Mouse (Mus musculus) C2C12 (cell line): ENCODE data around the gene Sco1. TPM values are rescaled to one million over a fixed set of nuclear protein-coding genes. Genes with fewer than 3 reads are reported as not detected.
"Not testable (repeated sequence)": the region's sequence is repeated elsewhere in the genome, so short reads cannot be mapped to it uniquely, and the experiment has no call there.

Source experiments
- H3K27me3 ChIP-seq: one replicate; pipeline ENCODE4 v1.6.1; 2011; ENCODE audit not compliant: control insufficient read depth, insufficient read depth, insufficient read length
- H3K36me3 ChIP-seq: one replicate; pipeline ENCODE4 v1.6.1; 2011; ENCODE audit not compliant: control insufficient read depth, insufficient read depth
- H3K4me3 ChIP-seq: one replicate; pipeline ENCODE4 v1.5.1; 2011; ENCODE audit warnings: mild to moderate bottlenecking, control low read depth; ENCODE audit not compliant: poor library complexity, insufficient read depth, severe bottlenecking
- H3K79me2 ChIP-seq: one replicate; pipeline ENCODE4 v1.6.1; 2011; ENCODE audit not compliant: control insufficient read depth, insufficient read depth
- H3K79me3 ChIP-seq: one replicate; pipeline ENCODE4 v1.6.1; 2011; ENCODE audit warnings: low read depth, control low read depth
- H3ac ChIP-seq: one replicate; pipeline ENCODE3; 2011; ENCODE audit warnings: low read depth; ENCODE audit not compliant: control insufficient read depth, insufficient read length
- CEBPB ChIP-seq: IDR thresholded peaks from one replicate; pipeline ENCODE4 v1.6.1; 2011; ENCODE audit warnings: low read depth, mild to moderate bottlenecking, control low read depth, moderate library complexity
- CTCF ChIP-seq: IDR thresholded peaks from one replicate; pipeline ENCODE4 v1.5.1; 2011; ENCODE audit not compliant: control insufficient read depth, insufficient read depth, insufficient read length
- FOSL1 ChIP-seq: IDR thresholded peaks from one replicate; pipeline ENCODE4 v1.8.0; 2011; ENCODE audit warnings: mild to moderate bottlenecking, low read length; ENCODE audit not compliant: poor library complexity, insufficient read depth, severe bottlenecking
- MAX ChIP-seq: IDR thresholded peaks from one replicate; pipeline ENCODE4 v1.6.1; 2011; ENCODE audit warnings: mild to moderate bottlenecking, control low read depth
- MYOD1 ChIP-seq: IDR thresholded peaks from one replicate; pipeline ENCODE4 v1.6.1; 2011; ENCODE audit warnings: low read depth; ENCODE audit not compliant: control insufficient read depth, insufficient read length
- MYOG ChIP-seq: IDR thresholded peaks from one replicate; pipeline ENCODE4 v1.6.1; 2011; ENCODE audit not compliant: control insufficient read depth, insufficient read length; ENCODE audit errors: extremely low read depth
- USF1 ChIP-seq: IDR thresholded peaks from one replicate; pipeline ENCODE4 v1.6.1; 2011; ENCODE audit warnings: low read depth, mild to moderate bottlenecking, control low read depth, moderate library complexity
- polyA plus RNA-seq: library from polyadenylated mRNA; unstranded; fragments of >200 nt; fragmentation: generic; extraction: Trizol; gene quantifications from one replicate; pipeline ENCODE4 v1.2.1, GENCODE M21; 2012; ENCODE audit warnings: missing spikeins

Gene Sco1
- polyA plus RNA-seq, 1 experiment, result 8.3 TPM

- H3K4me3 ChIP-seq, result no peak overlapping the region
- TF ChIP-seq MYOD1 (no peak), MYOG (no peak), CEBPB (no peak), CTCF (no peak), USF1 (no peak), FOSL1 (no peak), MAX (no peak)
- H3K79me3 ChIP-seq, result no peaks in the 10 kb centered on the region
- H3K36me3 ChIP-seq, result no peaks in the 10 kb centered on the region
- H3K27me3 ChIP-seq, result peaks cover 35% of the 10 kb centered on the region
- no peaks in the 10 kb centered on the region for H3K79me2 ChIP-seq
- no peak overlapping the region for H3ac ChIP-seq
Observed at GRCm38 (mm10) chr11:67083239-67083638, 30.8 kb downstream of the Sco1 start.

DNA sequence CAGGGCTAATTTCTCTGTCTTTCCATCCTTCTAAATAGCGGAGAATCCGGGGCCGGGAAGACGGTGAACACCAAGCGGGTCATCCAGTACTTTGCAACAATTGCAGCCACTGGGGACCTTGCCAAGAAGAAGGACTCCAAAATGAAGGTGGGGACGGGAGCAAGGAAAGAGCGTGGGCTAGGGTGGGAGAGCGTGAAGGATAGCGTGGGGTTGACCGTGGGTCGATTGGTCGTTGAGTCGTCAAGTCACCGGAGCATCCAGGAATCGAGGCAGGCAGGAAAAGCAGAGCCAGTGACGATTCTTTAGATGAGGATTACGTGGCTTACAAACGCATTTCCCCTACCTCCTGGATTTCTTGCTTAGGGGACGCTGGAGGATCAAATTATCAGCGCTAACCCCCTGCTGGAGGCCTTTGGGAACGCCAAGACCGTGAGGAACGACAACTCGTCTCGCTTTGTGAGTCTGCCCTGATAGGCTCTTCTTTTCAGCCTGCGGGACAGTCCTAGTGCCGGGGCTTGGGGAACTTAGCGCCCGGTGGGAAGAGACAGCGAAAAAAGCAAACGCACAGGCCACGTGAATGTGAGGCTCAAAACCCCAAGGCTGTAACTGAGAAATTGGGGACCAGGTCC is 31.4 kb downstream of the Sco1 start:
- H3K79me3 ChIP-seq, result no peaks in the 10 kb centered on the region
- TF ChIP-seq FOSL1, result no peak
- no peak for TF ChIP-seq CEBPB
- no peak for TF ChIP-seq CTCF
- TF ChIP-seq MYOD1, result no peak
- TF ChIP-seq MAX, result no peak
- no peak for TF ChIP-seq USF1
- no peak for TF ChIP-seq MYOG
- H3K4me3 ChIP-seq, result no peak overlapping the region
- H3K36me3 ChIP-seq, result no peaks in the 10 kb centered on the region
- H3K27me3 ChIP-seq, result peaks cover 37% of the 10 kb centered on the region
- H3K79me2 ChIP-seq, result no peaks in the 10 kb centered on the region
- H3ac ChIP-seq, result no peak overlapping the region

DNA sequence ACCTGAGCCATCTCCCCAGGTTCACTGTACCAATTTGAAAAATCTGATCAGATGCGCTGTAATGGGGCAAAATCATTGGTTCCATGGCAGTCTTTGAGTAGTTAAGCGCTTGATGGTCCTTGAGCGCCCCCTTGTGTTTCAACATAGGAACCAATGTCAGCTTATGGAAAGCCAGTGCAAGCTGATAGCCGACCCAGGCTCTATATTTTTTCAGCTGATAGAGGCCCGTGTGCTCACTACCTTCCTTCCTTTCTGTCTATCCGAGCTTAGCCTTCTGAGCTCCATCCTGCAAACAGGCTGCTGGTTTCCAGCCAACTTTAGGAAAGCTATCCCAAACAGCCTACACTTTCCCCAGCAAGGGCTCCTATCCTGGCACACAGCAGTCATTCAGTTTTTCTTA is 33.0 kb downstream of the Sco1 start:
- Histone ChIP-seq H3K79me2 (no peaks in the 10 kb centered on the region), H3K79me3 (no peaks in the 10 kb centered on the region), H3K4me3 (no peak overlapping the region), H3ac (no peak overlapping the region), H3K36me3 (no peaks in the 10 kb centered on the region), H3K27me3 (peaks cover 43% of the 10 kb centered on the region)
- TF ChIP-seq CTCF, result peak; percentile 45
- TF ChIP-seq CEBPB, result no peak

GRCm38 (mm10) chr11:67086467-67087164 is 34.1 kb downstream of the Sco1 start:
- no peak overlapping the region for H3ac ChIP-seq
- H3K27me3 ChIP-seq, result peaks cover 49% of the 10 kb centered on the region
- no peak for TF ChIP-seq CEBPB
- TF ChIP-seq USF1, result no peak
- no peak for TF ChIP-seq FOSL1
- no peak for TF ChIP-seq MYOD1
- no peak for TF ChIP-seq MYOG
- TF ChIP-seq CTCF, result no peak
- TF ChIP-seq MAX, result no peak
- H3K79me3 ChIP-seq, result no peaks in the 10 kb centered on the region
- H3K79me2 ChIP-seq, result no peaks in the 10 kb centered on the region
- no peaks in the 10 kb centered on the region for H3K36me3 ChIP-seq
- H3K4me3 ChIP-seq, result no peak overlapping the region

- Histone ChIP-seq H3K27me3 (peaks cover 53% of the 10 kb centered on the region), H3K79me3 (no peaks in the 10 kb centered on the region), H3K4me3 (no peak overlapping the region), H3K36me3 (no peaks in the 10 kb centered on the region), H3ac (no peak overlapping the region), H3K79me2 (no peaks in the 10 kb centered on the region)
- no peak for TF ChIP-seq USF1
- TF ChIP-seq MYOG, result no peak
Observed at GRCm38 (mm10) chr11:67087225-67087624, 34.8 kb downstream of the Sco1 start.

DNA sequence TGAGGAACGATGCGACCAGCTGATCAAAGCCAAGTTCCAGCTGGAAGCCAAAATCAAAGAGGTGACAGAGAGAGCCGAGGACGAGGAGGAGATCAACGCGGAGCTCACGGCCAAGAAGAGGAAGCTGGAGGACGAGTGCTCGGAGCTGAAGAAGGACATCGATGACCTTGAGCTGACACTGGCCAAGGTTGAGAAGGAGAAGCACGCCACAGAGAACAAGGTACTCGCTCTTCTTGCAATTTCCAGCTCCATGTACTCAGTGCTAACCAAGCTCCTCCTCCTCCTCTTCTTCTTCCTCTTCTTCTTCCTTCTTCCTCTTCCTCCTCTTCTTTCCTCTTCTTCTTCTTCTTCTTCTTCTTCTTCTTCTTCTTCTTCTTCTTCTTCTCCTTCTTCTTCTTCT is 39.9 kb downstream of the Sco1 start:
- H3K36me3 ChIP-seq, H3K79me3 ChIP-seq, H3K79me2 ChIP-seq, H3ac ChIP-seq, H3K4me3 ChIP-seq: not testable (repeated sequence)
- H3K27me3 ChIP-seq, result peaks cover 39% of the 10 kb centered on the region

DNA sequence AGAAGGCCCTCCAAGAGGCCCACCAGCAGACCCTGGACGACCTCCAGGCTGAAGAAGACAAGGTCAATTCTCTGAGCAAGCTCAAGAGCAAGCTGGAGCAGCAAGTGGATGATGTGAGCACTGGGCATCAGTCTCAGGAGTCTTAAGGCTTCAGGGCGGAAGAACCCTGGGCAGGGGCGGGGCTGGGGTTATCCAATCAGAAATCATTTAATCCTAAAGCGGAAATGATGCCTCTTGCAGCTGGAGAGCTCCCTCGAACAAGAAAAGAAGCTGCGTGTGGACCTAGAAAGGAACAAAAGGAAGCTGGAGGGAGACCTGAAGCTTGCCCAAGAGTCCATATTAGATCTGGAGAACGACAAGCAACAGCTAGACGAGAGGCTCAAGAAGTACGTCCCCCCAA is 40.7 kb downstream of the Sco1 start:
- no peaks in the 10 kb centered on the region for H3K79me3 ChIP-seq
- H3K4me3 ChIP-seq, result no peak overlapping the region
- H3K36me3 ChIP-seq, result no peaks in the 10 kb centered on the region
- no peak overlapping the region for H3ac ChIP-seq
- H3K27me3 ChIP-seq, result peaks cover 31% of the 10 kb centered on the region
- TF ChIP-seq MAX (no peak), FOSL1 (no peak), USF1 (no peak), MYOD1 (no peak), CEBPB (no peak), MYOG (no peak), CTCF (no peak)
- H3K79me2 ChIP-seq, result no peaks in the 10 kb centered on the region
